13 mouse cellular contexts compared by ENCODE assay signal in genomic region chr8:79140981-79141380, GRCm38 (mm10).
A peak's percentile ranks its signal among the peaks of the same experiment; 100 is the strongest.
DNase-seq lines count a peak whose midpoint lies in the region; TF ChIP-seq lines count a peak whose summit lies in the region.
"Had no signal": no experiment of that assay in that cellular context is flagged by ENCODE, and none has a peak within 500 bp of the region (broad histone marks: within the 10 kb centered on the region; RNA-seq: fewer than 3 reads in every experiment).

No protein-coding gene starts in this region.

- peak overlapping the region; percentile 69 for H3K27ac ChIP-seq in left cerebral cortex, adult 2 months
- H3K27ac ChIP-seq: heart, embryonic 10.5 days; limb, embryonic 13.5 days had no signal

- TF ChIP-seq CTCF in left cerebral cortex, adult 2 months (IDR thresholded peaks at IDR 0.05), result no peak

- peak; percentile 65 for DNase-seq in left cerebral cortex, adult 11 months (ENCODE audit: low spot score)
- no peak for DNase-seq in left cerebral cortex, postnatal 4 days
- peak; percentile 48 to 67 for DNase-seq in frontal cortex, postnatal 14 days (ENCODE audit: low spot score in 2 of 2)
- peak; percentile 41 to 61 for DNase-seq in left cerebral cortex, adult 2 months (ENCODE audit: extremely low spot score in 1 of 2, low spot score in 2 of 2)
- peak; percentile 87 for DNase-seq in telencephalon, adult 2 months (ENCODE audit: low read depth, low spot score)
- DNase-seq in spleen, adult 18-20 months, result no peak
- no peak for DNase-seq in lung, postnatal 10 days
- DNase-seq: adrenal gland, adult 2 months; kidney, adult 9 months; lung, adult 2 months; thymus, postnatal 4 days had no signal

- intact Hi-C loops in left cerebral cortex, postnatal 4 days (cut with DNase I), result no loop called here
- intact Hi-C loops in left cerebral cortex, adult 2 months (cut with DNase I), result loop anchor here (5.0 kb wide), 3 partner anchors 109 to 151 kb away; partner anchors contain the start of gene Mmaa

- no peak overlapping the region for H3K4me3 ChIP-seq in left cerebral cortex, adult 2 months
- H3K4me3 ChIP-seq: heart, embryonic 10.5 days; limb, embryonic 13.5 days had no signal

Comparison
In these comparisons a context has a peak if more than half of its experiments do, and no peak if none do; other contexts are left out.
1. DNase-seq: peak in left cerebral cortex, adult 11 months (single experiment), frontal cortex, postnatal 14 days (2 of 2), left cerebral cortex, adult 2 months (2 of 2) and telencephalon, adult 2 months (single experiment); none in left cerebral cortex, postnatal 4 days (single experiment), spleen, adult 18-20 months (0 of 2) and lung, postnatal 10 days (single experiment).